In the genomic region with DNA sequence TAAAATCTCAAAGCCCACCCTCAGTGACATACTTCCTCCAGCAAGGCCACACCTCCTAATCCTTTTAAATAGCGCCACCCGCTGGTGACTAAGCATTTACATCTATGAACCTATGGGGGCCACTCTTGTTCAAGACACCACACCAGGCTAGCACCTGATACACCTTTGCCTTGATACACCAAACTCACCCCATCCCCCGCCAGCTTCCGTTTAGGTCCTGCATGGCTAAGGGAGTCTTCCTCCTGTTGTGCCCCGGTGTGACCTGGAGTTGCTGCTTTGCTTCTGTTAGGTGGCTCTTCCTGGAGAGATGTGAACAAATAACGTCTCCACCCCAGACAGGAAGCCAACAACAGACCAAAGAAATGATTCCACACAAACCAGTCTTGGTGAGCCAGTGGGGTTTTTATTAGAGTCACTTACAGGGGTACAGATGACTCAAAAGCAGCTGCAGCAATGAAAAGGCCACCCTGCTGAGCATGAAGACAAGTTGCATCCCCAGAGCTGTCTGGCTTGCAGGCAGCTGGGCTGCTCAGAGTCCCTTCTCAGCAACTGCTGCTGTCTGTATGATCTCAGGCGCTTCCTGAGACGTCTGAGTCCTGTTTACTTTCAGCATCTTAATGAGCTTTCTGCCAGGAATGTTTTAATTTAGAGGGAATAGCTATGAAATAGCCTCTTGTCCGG, we compare ENCODE assay signal across 13 mouse cellular contexts. TPM values are rescaled to one million over a fixed set of nuclear protein-coding genes. Genes with fewer than 3 reads are reported as not detected.
A peak's percentile ranks its signal among the peaks of the same experiment; 100 is the strongest.
DNase-seq lines count a peak whose midpoint lies in the region; ATAC-seq and TF ChIP-seq lines count a peak whose summit lies in the region.
"Had no signal": no experiment of that assay in that cellular context is flagged by ENCODE, and none has a peak within 500 bp of the region (broad histone marks: within the 10 kb centered on the region; RNA-seq: fewer than 3 reads in every experiment).

No protein-coding gene starts in this region.

- peaks cover 6% of the 10 kb centered on the region; the same call in 1 of the 2 replicates for H3K4me1 ChIP-seq in lung, embryonic 15.5 days

- no peaks in the 10 kb centered on the region for H3K9me3 ChIP-seq in lung, embryonic 15.5 days
- H3K9me3 ChIP-seq: midbrain, embryonic 12.5 days had no signal

- no peak for ATAC-seq in lung, embryonic 15.5 days (ENCODE audit: borderline replicate concordance, extremely low read depth, low FRiP score, low TSS enrichment)

- H3K79me2 ChIP-seq in myocyte (ENCODE audit: control insufficient read depth, insufficient read depth): no peaks in the 10 kb centered on the region

- WGBS in lung, embryonic 15.5 days: 51% methylated on average over 9 of the region's 9 CpGs

- TF ChIP-seq POLR2A in myocyte (IDR thresholded peaks at IDR 0.05; ENCODE audit: insufficient read length, low read depth): no peak

- H3ac ChIP-seq in myocyte (ENCODE audit: control insufficient read depth, insufficient read length): no peak overlapping the region

- H3K4me2 ChIP-seq in lung, embryonic 15.5 days: no peak overlapping the region
- peak overlapping the region; percentile 62 for H3K4me2 ChIP-seq in myocyte (ENCODE audit: low read depth)
- H3K4me2 ChIP-seq: midbrain, embryonic 12.5 days had no signal

- no peaks in the 10 kb centered on the region for H3K36me3 ChIP-seq in lung, embryonic 15.5 days
- no peaks in the 10 kb centered on the region for H3K36me3 ChIP-seq in myocyte (ENCODE audit: control insufficient read depth, insufficient read depth)
- H3K36me3 ChIP-seq: midbrain, embryonic 12.5 days had no signal

- H3K27ac ChIP-seq in lung, embryonic 15.5 days: peak overlapping the region; percentile 38; the same call in 1 of the 2 replicates
- H3K27ac ChIP-seq: midbrain, embryonic 12.5 days had no signal

- peak; percentile 25 for DNase-seq in adrenal gland, postnatal 14 days
- DNase-seq in adrenal gland, postnatal 4 days (ENCODE audit: low spot score in 2 of 2): no peak
- DNase-seq in lung, postnatal 25 days (ENCODE audit: low spot score): no peak
- DNase-seq in brain, adult 2 months (ENCODE audit: low read depth, low spot score): peak; percentile 88
- no peak for DNase-seq in urinary bladder, adult 18-20 months (ENCODE audit: low spot score in 2 of 2)
- DNase-seq in adrenal gland, adult 18-20 months (ENCODE audit: low spot score in 2 of 2): no peak
- DNase-seq: embryo, embryonic 11 days; kidney, adult 18-20 months had no signal

- H3K27me3 ChIP-seq in lung, embryonic 15.5 days: no peaks in the 10 kb centered on the region
- H3K27me3 ChIP-seq in myocyte (ENCODE audit: control insufficient read depth, insufficient read depth, insufficient read length): no peaks in the 10 kb centered on the region
- H3K27me3 ChIP-seq: midbrain, embryonic 12.5 days had no signal

- no peak overlapping the region for H3K9ac ChIP-seq in lung, embryonic 15.5 days
- H3K9ac ChIP-seq: midbrain, embryonic 12.5 days had no signal

- H3K4me3 ChIP-seq in lung, embryonic 15.5 days: no peak overlapping the region
- no peak overlapping the region for H3K4me3 ChIP-seq in myocyte
- H3K4me3 ChIP-seq: midbrain, embryonic 12.5 days had no signal

TF ChIP-seq in myocyte, 11 proteins besides CTCF, POLR2A, EP300 and RAD21:
- TF ChIP-seq POLR2AphosphoS2 (IDR thresholded peaks at IDR 0.05; ENCODE audit: insufficient read length, low read depth): no peak
- TF ChIP-seq MYOG (IDR thresholded peaks at IDR 0.05; ENCODE audit: control insufficient read depth in 1 of 3, insufficient read depth in 1 of 3, insufficient read length in 2 of 3, low read depth in 2 of 3): peak; percentile 41 to 84 (median 72)
- no peak for TF ChIP-seq CEBPB (IDR thresholded peaks at IDR 0.05; ENCODE audit: insufficient read depth, poor library complexity, severe bottlenecking)
- TF ChIP-seq TCF12 (IDR thresholded peaks at IDR 0.05; ENCODE audit: insufficient read depth, poor library complexity, severe bottlenecking): peak; percentile 68
- TF ChIP-seq SRF (IDR thresholded peaks at IDR 0.05; ENCODE audit: control insufficient read depth, insufficient read length, low read depth): no peak
- no peak for TF ChIP-seq REST (IDR thresholded peaks at IDR 0.05; ENCODE audit: insufficient read depth, insufficient read length)
- TF ChIP-seq MYOD1 (IDR thresholded peaks at IDR 0.05; ENCODE audit: control insufficient read depth in 1 of 3, insufficient read length in 2 of 3, low read depth in 2 of 3): peak; percentile 43 to 93 (median 89)
TF ChIP-seq in myocyte: peak in this region for 3.

RNA-seq across cellular contexts. Expression of a gene that starts 26.0 kb away (rescaled TPM):
- not detected in 2 replicates for total RNA-seq in adrenal gland, postnatal 14 days (2021)
- not detected for total RNA-seq in adrenal gland, postnatal 4 days (2021)
- not detected in 2 replicates for polyA plus RNA-seq in lung, embryonic 15.5 days (2015; fragmentation: Nextera tagmentation; extraction: Ambion mirVana)
- polyA plus RNA-seq in myocyte (2012; fragmentation: generic; extraction: Trizol): not detected
- total RNA-seq in adrenal gland, adult 18-20 months (2021): not detected
- total RNA-seq: left cerebral cortex, postnatal 25 days had no signal
- polyA plus RNA-seq: midbrain, embryonic 12.5 days; spleen, adult 2 months had no signal

Comparison
In these comparisons a context has a peak if more than half of its experiments do, and no peak if none do; other contexts are left out.
1. DNase-seq: peak in adrenal gland, postnatal 14 days (single experiment) and brain, adult 2 months (single experiment); none in adrenal gland, postnatal 4 days (0 of 2), lung, postnatal 25 days (single experiment), urinary bladder, adult 18-20 months (0 of 2) and adrenal gland, adult 18-20 months (0 of 2).